Mouse (Mus musculus): ENCODE results near the gene Ctse. TPM values are rescaled to one million over a fixed set of nuclear protein-coding genes. Genes with fewer than 3 reads are reported as not detected.

Ctse gene
- polyA plus RNA-seq, 1 experiment from 2014 or later = 1.3 TPM

Other genes starting within 250 kb of the Ctse start
- 17.9 and 18.0 TPM in 2 replicates for gene Srgap2, start 111.0 kb upstream of the Ctse start, polyA plus RNA-seq (2015; fragmentation: Nextera tagmentation; extraction: Ambion mirVana)
- 2.2 and 2.4 TPM in 2 replicates for gene Fam72a, start 110.4 kb upstream of the Ctse start, polyA plus RNA-seq (2015; fragmentation: Nextera tagmentation; extraction: Ambion mirVana)
- not detected in 2 replicates for gene Avpr1b, start 39.1 kb upstream of the Ctse start, polyA plus RNA-seq (2015; fragmentation: Nextera tagmentation; extraction: Ambion mirVana)
- gene Rab7b, start 50.4 kb downstream of the Ctse start, polyA plus RNA-seq (2015; fragmentation: Nextera tagmentation; extraction: Ambion mirVana) = 17.0 and 19.2 TPM in 2 replicates
- 0.28 and 0.72 TPM in 2 replicates for gene Slc26a9, start 105.7 kb downstream of the Ctse start, polyA plus RNA-seq (2015; fragmentation: Nextera tagmentation; extraction: Ambion mirVana)
- 0.72 and 1.2 TPM in 2 replicates for gene Pm20d1, start 159.1 kb downstream of the Ctse start, polyA plus RNA-seq (2015; fragmentation: Nextera tagmentation; extraction: Ambion mirVana)
- gene Slc41a1, start 189.2 kb downstream of the Ctse start, polyA plus RNA-seq (2015; fragmentation: Nextera tagmentation; extraction: Ambion mirVana) = 17.8 and 18.3 TPM in 2 replicates
- 27.4 and 30.5 TPM in 2 replicates for gene Rab29, start 228.9 kb downstream of the Ctse start, polyA plus RNA-seq (2015; fragmentation: Nextera tagmentation; extraction: Ambion mirVana)